Mouse (Mus musculus): ENCODE measurements around the gene Lurap1l. TPM values are rescaled to one million over a fixed set of nuclear protein-coding genes. Genes with fewer than 3 reads are reported as not detected.

Gene Lurap1l
- polyA plus RNA-seq, 1 experiment from 2014 or later = 23.9 TPM

Small RNA genes within 50 kb of the gene (microRNA-seq; reads per million reads assigned to microRNA genes)
- not detected for gene Gm27452

Other genes starting within 250 kb of the Lurap1l start
- not detected in 2 replicates for gene Tyrp1, start 76.5 kb upstream of the Lurap1l start, polyA plus RNA-seq (2015; fragmentation: Nextera tagmentation; extraction: Ambion mirVana)

All from lung, embryonic 16.5 days (tissue).